Mouse (Mus musculus) C2C12 (cell line): ENCODE results near the gene Tpmt. TPM values are rescaled to one million over a fixed set of nuclear protein-coding genes. Genes with fewer than 3 reads are reported as not detected.
A peak's percentile ranks its signal among the peaks of the same experiment; 100 is the strongest.

Experiments
- H3K27me3 ChIP-seq: one replicate; pipeline ENCODE4 v1.6.1; 2011; ENCODE audit not compliant: control insufficient read depth, insufficient read depth, insufficient read length
- H3K36me3 ChIP-seq: one replicate; pipeline ENCODE4 v1.6.1; 2011; ENCODE audit not compliant: control insufficient read depth, insufficient read depth
- H3K4me3 ChIP-seq: one replicate; pipeline ENCODE4 v1.5.1; 2011; ENCODE audit warnings: mild to moderate bottlenecking, control low read depth; ENCODE audit not compliant: poor library complexity, insufficient read depth, severe bottlenecking
- H3K79me2 ChIP-seq: one replicate; pipeline ENCODE4 v1.6.1; 2011; ENCODE audit not compliant: control insufficient read depth, insufficient read depth
- H3K79me3 ChIP-seq: one replicate; pipeline ENCODE4 v1.6.1; 2011; ENCODE audit warnings: low read depth, control low read depth
- H3ac ChIP-seq: one replicate; pipeline ENCODE3; 2011; ENCODE audit warnings: low read depth; ENCODE audit not compliant: control insufficient read depth, insufficient read length
- CEBPB ChIP-seq: IDR thresholded peaks from one replicate; pipeline ENCODE4 v1.6.1; 2011; ENCODE audit warnings: low read depth, mild to moderate bottlenecking, control low read depth, moderate library complexity
- CTCF ChIP-seq: IDR thresholded peaks from one replicate; pipeline ENCODE4 v1.5.1; 2011; ENCODE audit not compliant: control insufficient read depth, insufficient read depth, insufficient read length
- FOSL1 ChIP-seq: IDR thresholded peaks from one replicate; pipeline ENCODE4 v1.8.0; 2011; ENCODE audit warnings: mild to moderate bottlenecking, low read length; ENCODE audit not compliant: poor library complexity, insufficient read depth, severe bottlenecking
- MAX ChIP-seq: IDR thresholded peaks from one replicate; pipeline ENCODE4 v1.6.1; 2011; ENCODE audit warnings: mild to moderate bottlenecking, control low read depth
- MYOD1 ChIP-seq: IDR thresholded peaks from one replicate; pipeline ENCODE4 v1.6.1; 2011; ENCODE audit warnings: low read depth; ENCODE audit not compliant: control insufficient read depth, insufficient read length
- MYOG ChIP-seq: IDR thresholded peaks from one replicate; pipeline ENCODE4 v1.6.1; 2011; ENCODE audit not compliant: control insufficient read depth, insufficient read length; ENCODE audit errors: extremely low read depth
- USF1 ChIP-seq: IDR thresholded peaks from one replicate; pipeline ENCODE4 v1.6.1; 2011; ENCODE audit warnings: low read depth, mild to moderate bottlenecking, control low read depth, moderate library complexity
- polyA plus RNA-seq: library from polyadenylated mRNA; unstranded; fragments of >200 nt; fragmentation: generic; extraction: Trizol; gene quantifications from one replicate; pipeline ENCODE4 v1.2.1, GENCODE M21; 2012; ENCODE audit warnings: missing spikeins

The Tpmt gene
- polyA plus RNA-seq, 1 experiment = 5.6 TPM

GRCm38 (mm10) chr13:47050009-47050408 lies 5.5 kb upstream of the Tpmt start:
- Histone ChIP-seq H3K79me2 (peaks cover under 1% of the 10 kb centered on the region), H3ac (no peak overlapping the region), H3K79me3 (no peaks in the 10 kb centered on the region), H3K4me3 (no peak overlapping the region), H3K36me3 (peaks cover 6% of the 10 kb centered on the region), H3K27me3 (no peaks in the 10 kb centered on the region)
- TF ChIP-seq CEBPB = no peak
- TF ChIP-seq MYOG = no peak

- H3K4me3 ChIP-seq = no peak overlapping the region
- no peak overlapping the region for H3ac ChIP-seq
- peaks cover 12% of the 10 kb centered on the region for H3K79me2 ChIP-seq
- peaks cover 3% of the 10 kb centered on the region for H3K36me3 ChIP-seq
- TF ChIP-seq MYOG (no peak), MAX (no peak), CTCF (no peak), MYOD1 (no peak), FOSL1 (no peak), CEBPB (no peak), USF1 (no peak)
- H3K27me3 ChIP-seq = no peaks in the 10 kb centered on the region
- peaks cover 6% of the 10 kb centered on the region for H3K79me3 ChIP-seq
Observed at GRCm38 (mm10) chr13:47047996-47048395, 3.5 kb upstream of the Tpmt start.

GRCm38 (mm10) chr13:47043833-47044616 lies 512 bp downstream of the Tpmt start:
- H3K36me3 ChIP-seq = no peaks in the 10 kb centered on the region
- peak overlapping the region; percentile 74 for H3ac ChIP-seq
- TF ChIP-seq CEBPB = no peak
- no peak for TF ChIP-seq FOSL1
- no peak for TF ChIP-seq MYOG
- no peak for TF ChIP-seq CTCF
- no peak for TF ChIP-seq USF1
- no peak for TF ChIP-seq MAX
- TF ChIP-seq MYOD1 = no peak
- no peaks in the 10 kb centered on the region for H3K27me3 ChIP-seq
- H3K79me2 ChIP-seq = peaks cover 12% of the 10 kb centered on the region
- H3K79me3 ChIP-seq = peaks cover 6% of the 10 kb centered on the region
- peak overlapping the region; percentile 60 for H3K4me3 ChIP-seq

- peak within 1 kb of the TSS; percentile 60 for H3K4me3 ChIP-seq
- no peaks in the 10 kb centered on the region for H3K27me3 ChIP-seq
- no peak for TF ChIP-seq USF1
- TF ChIP-seq MYOD1 = peak; percentile 13
- no peak for TF ChIP-seq FOSL1
- no peak for TF ChIP-seq CTCF
- TF ChIP-seq MYOG = no peak
- no peak for TF ChIP-seq CEBPB
- peak; percentile 11 for TF ChIP-seq MAX
- no peaks in the 10 kb centered on the region for H3K36me3 ChIP-seq
- H3K79me3 ChIP-seq = peaks cover 6% of the 10 kb centered on the region
- H3ac ChIP-seq = peak within 1 kb of the TSS; percentile 74
- peaks cover 12% of the 10 kb centered on the region for H3K79me2 ChIP-seq
Observed at GRCm38 (mm10) chr13:47043030-47043680, 1.4 kb downstream of the Tpmt start, which contains the start of gene Kdm1b. TSS of gene Kdm1b (plus strand) at chr13:47043499.

GRCm38 (mm10) chr13:47042024-47042633 lies 2.4 kb downstream of the Tpmt start:
- no peaks in the 10 kb centered on the region for H3K27me3 ChIP-seq
- H3K79me2 ChIP-seq = peaks cover 12% of the 10 kb centered on the region
- peaks cover 6% of the 10 kb centered on the region for H3K79me3 ChIP-seq
- H3ac ChIP-seq = no peak overlapping the region
- TF ChIP-seq MYOD1 (no peak), MAX (no peak), MYOG (no peak), FOSL1 (no peak), CEBPB (no peak), USF1 (no peak), CTCF (no peak)
- no peak overlapping the region for H3K4me3 ChIP-seq
- no peaks in the 10 kb centered on the region for H3K36me3 ChIP-seq
